Mouse (Mus musculus): ENCODE measurements around the gene OR5BS1P.
"Not testable (repeated sequence)": the region's sequence is repeated elsewhere in the genome, so short reads cannot be mapped to it uniquely, and the experiment has no call there.

The OR5BS1P gene

GRCm38 (mm10) chr15:98469596-98469995 is at the start of gene OR5BS1P:
OR5BS1P (plus strand) TSS chr15:98469896.
- no peak for DNase-seq

- no peak for DNase-seq
Observed at GRCm38 (mm10) chr15:98420897-98421296, 48.8 kb upstream of the OR5BS1P start.

GRCm38 (mm10) chr15:98424326-98424725 is 45.4 kb upstream of the OR5BS1P start:
- no peak for DNase-seq

GRCm38 (mm10) chr15:98424753-98425152 is 44.9 kb upstream of the OR5BS1P start:
- DNase-seq: no peak

- no peak for DNase-seq
Observed at GRCm38 (mm10) chr15:98425188-98425587, 44.5 kb upstream of the OR5BS1P start.

- not testable (repeated sequence) for DNase-seq
Observed at GRCm38 (mm10) chr15:98430925-98431324, 38.8 kb upstream of the OR5BS1P start, which contains the start of gene Olfr282. Olfr282 (plus strand) TSS chr15:98431225.

GRCm38 (mm10) chr15:98444561-98444960 is 25.1 kb upstream of the OR5BS1P start:
- no peak for DNase-seq

GRCm38 (mm10) chr15:98448521-98448920 is 21.2 kb upstream of the OR5BS1P start:
- no peak for DNase-seq

GRCm38 (mm10) chr15:98452288-98452687 is 17.4 kb upstream of the OR5BS1P start, which contains the start of gene Olfr281:
Olfr281 (plus strand) TSS chr15:98452588.
- DNase-seq: no peak

- no peak for DNase-seq
Observed at GRCm38 (mm10) chr15:98471539-98471938, 1.8 kb downstream of the OR5BS1P start.

- no peak for DNase-seq
Observed at GRCm38 (mm10) chr15:98474958-98475357, 5.3 kb downstream of the OR5BS1P start.

GRCm38 (mm10) chr15:98475382-98475781 is 5.7 kb downstream of the OR5BS1P start:
- DNase-seq: peak in 1 of 2 experiments; percentile 14

GRCm38 (mm10) chr15:98476281-98476680 is 6.6 kb downstream of the OR5BS1P start:
- no peak for DNase-seq

GRCm38 (mm10) chr15:98479568-98480102 is 9.9 kb downstream of the OR5BS1P start:
- no peak for DNase-seq

- DNase-seq: no peak
Observed at GRCm38 (mm10) chr15:98482701-98483100, 13.0 kb downstream of the OR5BS1P start, which contains the start of gene Lalba. Lalba (minus strand) TSS chr15:98482721.

- no peak for DNase-seq
Observed at GRCm38 (mm10) chr15:98483907-98484886, 14.5 kb downstream of the OR5BS1P start.

- DNase-seq: no peak
Observed at GRCm38 (mm10) chr15:98486433-98487021, 16.8 kb downstream of the OR5BS1P start.

- DNase-seq: no peak
Observed at GRCm38 (mm10) chr15:98491332-98491731, 21.6 kb downstream of the OR5BS1P start.

- no peak for DNase-seq
Observed at GRCm38 (mm10) chr15:98492102-98492501, 22.4 kb downstream of the OR5BS1P start, which contains the start of gene Olfr279. Olfr279 (plus strand) TSS chr15:98492402.

GRCm38 (mm10) chr15:98497631-98498030 is 27.9 kb downstream of the OR5BS1P start:
- no peak for DNase-seq

GRCm38 (mm10) chr15:98503317-98503716 is 33.6 kb downstream of the OR5BS1P start:
- no peak for DNase-seq

GRCm38 (mm10) chr15:98504514-98504913 is 34.8 kb downstream of the OR5BS1P start:
- peak; percentile 50 to 66 for DNase-seq

- no peak for DNase-seq
Observed at GRCm38 (mm10) chr15:98506253-98506957, 36.7 kb downstream of the OR5BS1P start.
